Mouse (Mus musculus): ENCODE measurements around the gene Cib3. TPM values are rescaled to one million over a fixed set of nuclear protein-coding genes. Genes with fewer than 3 reads are reported as not detected.

Gene Cib3
- total and polyA plus RNA-seq, 2 experiments from 2014 or later, result not detected

- Histone ChIP-seq H3K27me3 (ENCODE audit: insufficient read depth, low read length) (no peaks in the 10 kb centered on the region), H3K27ac (ENCODE audit: low read depth, low read length) (no peak overlapping the region), H3K4me3 (ENCODE audit: low read depth, low read length) (no peak overlapping the region), H3K4me1 (ENCODE audit: insufficient read depth, low read length) (no peaks in the 10 kb centered on the region), H3K36me3 (ENCODE audit: insufficient read depth, low read length) (peaks cover 19% of the 10 kb centered on the region), H3K4me2 (ENCODE audit: low read depth, low read length, poor library complexity, severe bottlenecking) (no peak overlapping the region), H3K9ac (replicated peaks; ENCODE audit: low read length, poor library complexity, severe bottlenecking) (no peak overlapping the region), H3K9me3 (ENCODE audit: low read length) (no peaks in the 10 kb centered on the region)
- WGBS, result 79% methylated on average over 2 of the region's 2 CpGs
- ATAC-seq (ENCODE audit: low FRiP score) (no peak), DNase-seq (ENCODE audit: low spot score) (peak; percentile 53)
- no peak for TF ChIP-seq CTCF (IDR thresholded peaks at IDR 0.05)
Observed at GRCm38 (mm10) chr8:72183554-72184202, 29.0 kb downstream of the Cib3 start.

- peak; percentile 80 for TF ChIP-seq CTCF (IDR thresholded peaks at IDR 0.05)
- WGBS, result 58% methylated on average over 5 of the region's 5 CpGs
- Histone ChIP-seq H3K27me3 (ENCODE audit: insufficient read depth, low read length) (no peaks in the 10 kb centered on the region), H3K36me3 (ENCODE audit: insufficient read depth, low read length) (peaks cover 63% of the 10 kb centered on the region), H3K4me2 (ENCODE audit: low read depth, low read length, poor library complexity, severe bottlenecking) (no peak overlapping the region), H3K4me1 (ENCODE audit: insufficient read depth, low read length) (no peaks in the 10 kb centered on the region), H3K9me3 (ENCODE audit: low read length) (no peaks in the 10 kb centered on the region), H3K27ac (ENCODE audit: low read depth, low read length) (no peak overlapping the region), H3K9ac (replicated peaks; ENCODE audit: low read length, poor library complexity, severe bottlenecking) (no peak overlapping the region), H3K4me3 (ENCODE audit: low read depth, low read length) (no peak overlapping the region)
- DNase-seq (ENCODE audit: low spot score) (peak; percentile 74), ATAC-seq (ENCODE audit: low FRiP score) (peak; percentile 45)
Observed at GRCm38 (mm10) chr8:72177346-72177925, 35.2 kb downstream of the Cib3 start.

- no peak for TF ChIP-seq CTCF (IDR thresholded peaks at IDR 0.05)
- Histone ChIP-seq H3K27ac (ENCODE audit: low read depth, low read length) (no peak overlapping the region), H3K4me1 (ENCODE audit: insufficient read depth, low read length) (no peaks in the 10 kb centered on the region), H3K4me3 (ENCODE audit: low read depth, low read length) (no peak overlapping the region), H3K9ac (replicated peaks; ENCODE audit: low read length, poor library complexity, severe bottlenecking) (no peak overlapping the region), H3K4me2 (ENCODE audit: low read depth, low read length, poor library complexity, severe bottlenecking) (no peak overlapping the region), H3K9me3 (ENCODE audit: low read length) (no peaks in the 10 kb centered on the region), H3K27me3 (ENCODE audit: insufficient read depth, low read length) (no peaks in the 10 kb centered on the region), H3K36me3 (ENCODE audit: insufficient read depth, low read length) (peaks cover 66% of the 10 kb centered on the region)
- WGBS, result 94% methylated on average over 3 of the region's 3 CpGs
- no peak for DNase-seq (ENCODE audit: low spot score)
- ATAC-seq (ENCODE audit: low FRiP score), result no peak
Observed at GRCm38 (mm10) chr8:72169681-72170249, 42.9 kb downstream of the Cib3 start.

GRCm38 (mm10) chr8:72169098-72169668, 43.5 kb downstream of the Cib3 start:
- 95% methylated on average over 3 of the region's 3 CpGs for WGBS
- DNase-seq (ENCODE audit: low spot score) (no peak), ATAC-seq (ENCODE audit: low FRiP score) (no peak)
- Histone ChIP-seq H3K9me3 (ENCODE audit: low read length) (no peaks in the 10 kb centered on the region), H3K4me1 (ENCODE audit: insufficient read depth, low read length) (no peaks in the 10 kb centered on the region), H3K9ac (replicated peaks; ENCODE audit: low read length, poor library complexity, severe bottlenecking) (no peak overlapping the region), H3K27ac (ENCODE audit: low read depth, low read length) (no peak overlapping the region), H3K4me2 (ENCODE audit: low read depth, low read length, poor library complexity, severe bottlenecking) (no peak overlapping the region), H3K36me3 (ENCODE audit: insufficient read depth, low read length) (peaks cover 61% of the 10 kb centered on the region), H3K27me3 (ENCODE audit: insufficient read depth, low read length) (no peaks in the 10 kb centered on the region), H3K4me3 (ENCODE audit: low read depth, low read length) (no peak overlapping the region)
- no peak for TF ChIP-seq CTCF (IDR thresholded peaks at IDR 0.05)

GRCm38 (mm10) chr8:72162821-72163220, 49.8 kb downstream of the Cib3 start:
- no peak overlapping the region for H3K4me3 ChIP-seq (ENCODE audit: low read depth, low read length)
- no peaks in the 10 kb centered on the region for H3K27me3 ChIP-seq (ENCODE audit: insufficient read depth, low read length)
- H3K9ac ChIP-seq (replicated peaks; ENCODE audit: low read length, poor library complexity, severe bottlenecking), result no peak overlapping the region
- H3K27ac ChIP-seq (ENCODE audit: low read depth, low read length), result no peak overlapping the region
- no peak for ATAC-seq (ENCODE audit: low FRiP score)
- no peak overlapping the region; the same call in 1 of the 2 replicates for H3K4me2 ChIP-seq (ENCODE audit: low read depth, low read length, poor library complexity, severe bottlenecking)
- no peak for DNase-seq (ENCODE audit: low spot score)
- H3K4me1 ChIP-seq (ENCODE audit: insufficient read depth, low read length), result peaks cover 7% of the 10 kb centered on the region; the same call in 1 of the 2 replicates
- H3K36me3 ChIP-seq (ENCODE audit: insufficient read depth, low read length), result peaks cover 5% of the 10 kb centered on the region; the same call in 1 of the 2 replicates
- H3K9me3 ChIP-seq (ENCODE audit: low read length), result no peaks in the 10 kb centered on the region
- TF ChIP-seq CTCF (IDR thresholded peaks at IDR 0.05), result no peak
